Mouse (Mus musculus): Measurements from ENCODE around the gene Sumf1.

- TF ChIP-seq MAX (IDR thresholded peaks at IDR 0.05; ENCODE audit: low read length) (no peak), USF1 (IDR thresholded peaks at IDR 0.05; ENCODE audit: low read depth, low read length) (no peak), SIN3A (IDR thresholded peaks at IDR 0.05; ENCODE audit: low read length) (no peak), EP300 (IDR thresholded peaks at IDR 0.05; ENCODE audit: low read length) (no peak), POLR2A (IDR thresholded peaks at IDR 0.05; ENCODE audit: low read depth, low read length) (no peak), HCFC1 (IDR thresholded peaks at IDR 0.05; ENCODE audit: low read depth, low read length) (no peak)
These were observed 15.9 kb downstream of the Sumf1 start for GRCm38 (mm10) chr6:108169466-108169865.

All from CH12.LX (cell line).